Mouse (Mus musculus) cerebellum, adult 2 months (tissue): ENCODE measurements around the gene Speg. TPM values are rescaled to one million over a fixed set of nuclear protein-coding genes. Genes with fewer than 3 reads are reported as not detected.
A peak's percentile ranks its signal among the peaks of the same experiment; 100 is the strongest.

Experiments
- DNase-seq, 2 experiments: peaks; one replicate each; pipeline ENCODE4 v3.0.0; 2021
- H3K27ac ChIP-seq: fragments of 200-500 bp; 2 replicates; pipeline ENCODE4 v1.5.1; 2012; ENCODE audit warnings: low read length, control low read depth, inconsistent platforms; ENCODE audit not compliant: insufficient read depth
- H3K27me3 ChIP-seq: fragments of 200-500 bp; 2 replicates; pipeline ENCODE4 v1.6.1; 2012; ENCODE audit warnings: inconsistent platforms, mild to moderate bottlenecking, low read length, moderate library complexity; ENCODE audit not compliant: control insufficient read depth, insufficient read depth
- H3K4me1 ChIP-seq: fragments of 200-500 bp; 2 replicates; pipeline ENCODE4 v1.6.1; 2011; ENCODE audit warnings: low read length; ENCODE audit not compliant: control insufficient read depth, insufficient read depth
- H3K4me3 ChIP-seq: fragments of 200-500 bp; replicated peaks from 2 replicates; pipeline ENCODE3; 2011; ENCODE audit warnings: mild to moderate bottlenecking, low read depth, low read length, control low read depth; ENCODE audit not compliant: insufficient read depth
- CTCF ChIP-seq: fragments of 200-500 bp; IDR thresholded peaks from 2 replicates; pipeline ENCODE4 v1.5.1; 2011; ENCODE audit warnings: low read depth, mild to moderate bottlenecking, control low read depth, low read length, moderate library complexity, borderline replicate concordance; ENCODE audit not compliant: insufficient read depth
- POLR2A ChIP-seq: fragments of 200-500 bp; IDR thresholded peaks from 2 replicates; pipeline ENCODE4 v1.6.1; 2011; ENCODE audit warnings: low read length, control low read depth, borderline replicate concordance; ENCODE audit not compliant: insufficient read depth
- WGBS: fragments of 180-500 bp; shearing (Covaris S2); methylation state at CpG from one replicate; pipeline ENCODE4 v1.1.7; 2018; 5-methylcytosine and 5-hydroxymethylcytosine counted together
- polyA plus RNA-seq: library from polyadenylated mRNA; depleted of rRNA; stranded (reverse); fragments of >200 nt; gene quantifications from 2 replicates; pipeline ENCODE4 v1.2.3, GENCODE M21; 2012

The Speg gene
- polyA plus RNA-seq, 1 experiment, result 122 TPM

DNA sequence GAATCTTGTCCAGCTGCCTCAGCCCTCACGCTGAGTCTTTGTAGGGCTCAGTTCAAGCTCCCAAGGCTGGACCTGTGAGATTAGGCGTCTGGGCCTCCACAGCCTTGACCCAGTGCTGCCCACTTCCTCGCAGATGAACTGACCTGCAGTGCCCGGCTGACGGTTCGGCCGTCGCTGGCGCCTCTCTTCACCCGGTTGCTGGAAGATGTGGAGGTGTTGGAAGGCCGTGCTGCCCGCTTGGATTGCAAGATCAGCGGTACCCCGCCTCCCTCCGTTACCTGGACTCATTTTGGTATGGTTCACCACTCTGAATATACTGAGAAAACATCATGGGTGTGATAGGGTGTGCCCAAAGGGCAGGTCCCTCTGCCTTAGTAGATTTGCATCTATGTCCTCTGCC lies 31.1 kb downstream of the Speg start:
- WGBS, result 82% methylated on average over 15 of the region's 15 CpGs
- TF ChIP-seq CTCF (no peak), POLR2A (no peak)
- Histone ChIP-seq H3K27ac (no peak overlapping the region), H3K27me3 (no peaks in the 10 kb centered on the region), H3K4me3 (no peak overlapping the region), H3K4me1 (peaks cover 7% of the 10 kb centered on the region)
- no peak for DNase-seq

DNA sequence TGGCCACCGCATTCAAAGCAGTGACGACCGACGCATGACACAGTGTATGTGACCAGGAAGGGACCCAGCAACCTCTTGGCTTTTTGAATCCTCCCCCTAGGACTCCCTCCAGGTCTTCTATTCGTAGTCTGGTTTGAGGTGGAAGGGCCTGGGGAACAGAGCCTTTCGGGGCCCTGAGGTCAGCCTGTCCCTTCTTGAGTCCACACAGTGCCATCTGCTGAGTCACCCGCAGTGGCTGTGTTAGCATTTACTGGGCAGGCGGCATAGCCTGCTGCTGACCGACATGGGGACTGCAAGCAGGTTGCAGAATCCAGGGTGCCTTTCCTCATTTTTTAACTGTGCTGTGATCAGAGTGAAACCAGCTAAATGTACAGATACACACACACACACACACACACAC lies 32.0 kb downstream of the Speg start:
- no peak for TF ChIP-seq CTCF
- no peak for TF ChIP-seq POLR2A
- no peaks in the 10 kb centered on the region for H3K27me3 ChIP-seq
- H3K4me3 ChIP-seq, result no peak overlapping the region
- H3K27ac ChIP-seq, result no peak overlapping the region
- 67% methylated on average over 9 of the region's 9 CpGs for WGBS
- peaks cover 7% of the 10 kb centered on the region for H3K4me1 ChIP-seq
- DNase-seq, result no peak

DNA sequence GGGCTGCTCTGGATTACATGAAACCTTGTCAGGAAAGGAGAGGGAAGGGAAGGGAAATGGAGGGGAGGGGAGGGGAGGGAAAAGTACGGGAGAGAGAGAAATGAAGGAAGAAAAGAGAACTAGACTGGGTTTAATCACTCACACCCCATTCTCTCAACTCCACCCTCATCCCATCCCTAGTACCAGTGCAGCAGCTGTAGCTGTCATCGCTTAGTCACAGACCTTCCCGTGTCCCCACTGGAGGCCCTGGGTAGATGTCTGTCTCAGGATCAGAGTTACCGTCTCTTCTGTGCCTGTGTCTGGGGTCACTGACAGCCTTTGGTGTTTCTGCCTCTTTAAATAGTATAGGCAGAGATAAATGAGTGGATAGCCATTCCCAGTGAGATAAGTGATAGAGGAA lies 33.1 kb downstream of the Speg start:
- DNase-seq, result no peak
- Histone ChIP-seq H3K4me3 (no peak overlapping the region), H3K27ac (no peak overlapping the region), H3K4me1 (peaks cover 11% of the 10 kb centered on the region), H3K27me3 (no peaks in the 10 kb centered on the region)
- TF ChIP-seq CTCF (no peak), POLR2A (no peak)
- 80% methylated on average over 4 of the region's 4 CpGs for WGBS

DNA sequence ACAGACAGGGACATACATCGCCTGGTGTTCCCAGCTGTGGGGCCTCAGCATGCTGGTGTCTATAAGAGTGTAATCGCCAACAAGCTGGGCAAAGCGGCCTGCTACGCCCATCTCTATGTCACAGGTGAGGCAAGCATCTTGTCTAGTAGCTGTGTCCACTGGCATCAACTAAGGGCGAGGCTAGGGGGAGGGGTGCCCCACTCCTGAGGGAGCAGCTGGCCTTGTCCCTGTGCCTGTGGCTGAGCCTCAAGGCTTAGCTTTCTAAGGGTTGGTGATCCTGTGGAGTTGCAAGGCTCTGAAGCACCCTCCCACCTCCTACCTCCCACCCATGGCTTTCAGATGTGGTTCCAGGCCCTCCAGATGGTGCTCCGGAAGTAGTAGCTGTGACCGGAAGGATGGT lies 34.9 kb downstream of the Speg start:
- H3K27me3 ChIP-seq, result no peaks in the 10 kb centered on the region
- H3K4me3 ChIP-seq, result no peak overlapping the region
- 69% methylated on average over 7 of the region's 7 CpGs for WGBS
- no peak for TF ChIP-seq POLR2A
- TF ChIP-seq CTCF, result no peak
- DNase-seq, result no peak
- no peak overlapping the region; the same call in 1 of the 2 replicates for H3K27ac ChIP-seq
- peaks cover 15% of the 10 kb centered on the region for H3K4me1 ChIP-seq

DNA sequence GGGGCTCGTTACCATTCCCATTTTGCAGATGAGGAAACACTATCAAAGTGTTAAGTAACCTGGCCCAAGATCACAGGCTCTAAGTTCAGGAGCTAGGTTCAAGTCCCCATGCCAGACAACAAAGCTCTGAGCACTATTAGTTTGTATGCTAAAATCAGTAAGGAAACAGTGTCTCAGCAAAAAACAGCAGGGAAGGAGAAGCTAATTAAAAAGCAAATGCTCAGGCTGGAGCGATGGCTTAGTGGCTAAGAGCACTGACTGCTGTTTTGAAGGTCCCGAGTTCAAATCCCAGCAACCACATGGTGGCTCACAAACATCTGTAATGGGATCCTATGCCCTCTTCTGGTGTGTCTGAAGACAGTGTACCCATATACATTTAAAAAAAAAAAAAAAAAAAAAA lies 37.1 kb downstream of the Speg start:
- Histone ChIP-seq H3K4me1 (peaks cover 19% of the 10 kb centered on the region), H3K27ac (no peak overlapping the region), H3K4me3 (no peak overlapping the region), H3K27me3 (no peaks in the 10 kb centered on the region)
- no peak for TF ChIP-seq CTCF
- TF ChIP-seq POLR2A, result no peak
- WGBS, result 81% methylated on average over 3 of the region's 3 CpGs
- no peak for DNase-seq

DNA sequence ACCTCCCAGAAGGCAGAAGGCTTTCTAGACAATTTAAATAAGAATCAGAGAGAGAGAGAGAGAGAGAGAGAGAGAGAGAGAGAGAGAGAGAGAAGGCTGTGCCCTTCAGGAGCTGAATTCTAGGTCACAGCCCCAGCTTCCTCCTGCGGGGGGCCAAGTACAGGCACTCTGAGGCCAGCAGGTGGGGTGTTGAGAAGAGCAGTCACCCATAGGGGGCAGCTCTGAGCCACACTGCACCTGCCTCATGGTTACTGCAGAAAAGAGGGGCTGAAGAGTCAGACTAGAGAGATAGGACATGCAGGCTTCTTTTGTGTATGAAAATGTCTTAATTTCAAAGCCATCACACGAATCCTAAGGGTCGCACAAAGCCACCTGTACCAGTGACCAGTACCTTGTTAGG lies 38.7 kb downstream of the Speg start:
- H3K4me1 ChIP-seq, result peaks cover 19% of the 10 kb centered on the region
- WGBS, result 49% methylated on average over 3 of the region's 3 CpGs
- TF ChIP-seq CTCF (peak; percentile 80), POLR2A (no peak)
- DNase-seq, result peak; percentile 84 to 85
- no peak overlapping the region for H3K4me3 ChIP-seq
- peak overlapping the region; percentile 20; the same call in 1 of the 2 replicates for H3K27ac ChIP-seq
- no peaks in the 10 kb centered on the region for H3K27me3 ChIP-seq

DNA sequence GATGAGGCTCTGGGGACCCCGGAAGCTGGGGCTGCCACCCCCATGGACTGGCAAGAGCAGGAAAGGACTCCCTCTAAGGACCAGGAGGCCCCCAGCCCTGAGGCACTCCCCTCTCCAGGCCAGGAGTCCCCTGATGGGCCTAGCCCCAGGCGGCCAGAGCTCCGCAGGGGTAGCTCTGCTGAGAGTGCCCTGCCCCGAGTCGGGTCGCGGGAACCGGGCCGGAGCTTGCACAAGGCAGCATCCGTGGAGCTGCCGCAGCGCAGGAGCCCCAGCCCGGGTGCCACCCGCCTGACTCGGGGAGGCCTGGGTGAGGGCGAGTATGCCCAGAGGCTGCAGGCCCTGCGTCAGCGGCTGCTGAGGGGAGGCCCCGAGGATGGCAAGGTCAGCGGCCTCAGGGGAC lies 46.7 kb downstream of the Speg start:
- no peak for DNase-seq
- Histone ChIP-seq H3K27me3 (no peaks in the 10 kb centered on the region), H3K4me3 (peak overlapping the region; percentile 42), H3K27ac (peak overlapping the region; percentile 63), H3K4me1 (peaks cover 11% of the 10 kb centered on the region; the same call in 1 of the 2 replicates)
- no peak for TF ChIP-seq POLR2A
- TF ChIP-seq CTCF, result no peak
- 34% methylated on average over 20 of the region's 20 CpGs for WGBS

DNA sequence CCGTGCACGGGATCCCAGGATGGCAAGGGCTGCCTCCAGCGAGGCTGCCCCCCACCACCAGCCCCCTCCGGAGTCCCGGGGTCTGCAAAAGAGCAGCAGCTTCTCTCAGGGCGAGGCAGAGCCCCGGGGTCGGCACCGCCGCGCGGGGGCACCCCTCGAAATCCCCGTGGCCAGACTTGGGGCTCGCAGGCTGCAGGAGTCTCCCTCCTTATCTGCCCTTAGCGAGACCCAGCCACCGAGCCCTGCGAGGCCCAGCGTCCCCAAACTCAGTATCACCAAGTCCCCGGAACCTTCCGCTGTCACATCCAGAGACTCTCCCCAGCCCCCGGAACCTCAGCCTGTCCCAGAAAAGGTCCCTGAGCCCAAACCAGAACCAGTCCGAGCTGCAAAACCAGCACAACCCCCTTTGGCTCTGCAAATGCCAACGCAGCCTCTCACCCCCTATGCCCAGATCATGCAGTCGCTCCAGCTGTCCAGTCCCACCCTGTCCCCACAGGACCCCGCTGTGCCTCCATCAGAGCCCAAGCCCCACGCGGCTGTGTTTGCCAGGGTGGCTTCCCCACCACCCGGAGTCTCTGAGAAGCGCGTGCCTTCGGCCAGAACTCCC lies 47.2 kb downstream of the Speg start:
- WGBS, result 22% methylated on average over 32 of the region's 32 CpGs
- TF ChIP-seq CTCF, result no peak
- no peak for TF ChIP-seq POLR2A
- H3K27ac ChIP-seq, result peak overlapping the region; percentile 63
- H3K4me3 ChIP-seq, result peak overlapping the region; percentile 42
- DNase-seq, result no peak
- peaks cover 16% of the 10 kb centered on the region; the same call in 1 of the 2 replicates for H3K4me1 ChIP-seq
- no peaks in the 10 kb centered on the region for H3K27me3 ChIP-seq
